In the genomic region with DNA sequence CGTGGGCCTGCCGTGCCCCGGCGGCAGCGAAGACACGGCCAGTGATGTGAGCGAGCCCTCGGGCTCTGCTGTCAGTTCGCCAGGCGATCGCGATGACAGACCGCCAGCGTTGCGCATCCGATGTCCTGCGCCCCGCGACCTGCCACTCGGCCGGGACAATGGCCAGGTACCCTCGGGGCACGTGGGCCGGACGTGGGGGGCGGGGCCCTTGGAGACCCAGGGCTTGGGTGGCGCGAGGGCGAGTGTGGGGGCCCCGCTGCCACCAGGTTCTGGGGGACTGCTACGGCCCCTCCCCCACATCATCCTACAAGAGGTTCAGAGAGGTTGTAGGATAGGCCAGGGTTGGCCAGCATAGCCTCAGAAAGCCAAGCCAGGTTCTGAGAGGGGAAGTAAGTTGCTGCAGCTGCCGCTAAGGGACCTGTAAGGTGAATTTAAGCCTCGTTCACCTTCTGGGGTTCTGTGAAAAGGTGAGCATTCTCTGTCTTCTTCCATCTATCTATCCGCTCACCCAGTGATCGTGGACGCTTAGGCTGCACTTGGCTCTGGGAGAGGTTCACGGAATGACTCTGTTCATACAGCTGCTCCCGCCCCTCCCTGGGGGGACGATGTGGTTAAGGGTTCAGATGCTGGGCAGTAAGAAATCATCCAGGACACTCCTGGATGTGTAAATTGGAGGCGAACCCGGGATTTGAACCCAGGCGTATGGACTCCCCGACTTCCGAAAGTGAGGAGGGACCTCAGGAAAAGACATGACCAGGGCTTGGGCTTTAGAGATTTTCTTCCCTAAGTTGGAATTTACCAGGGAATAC, we compare ENCODE assay signal across 9 mouse cellular contexts. TPM values are rescaled to one million over a fixed set of nuclear protein-coding genes. Genes with fewer than 3 reads are reported as not detected.
DNase-seq lines count a peak whose midpoint lies in the region; ATAC-seq and TF ChIP-seq lines count a peak whose summit lies in the region.
"Had no signal": no experiment of that assay in that cellular context is flagged by ENCODE, and none has a peak within 500 bp of the region (broad histone marks: within the 10 kb centered on the region; RNA-seq: fewer than 3 reads in every experiment).

No protein-coding gene starts in this region.

- no peaks in the 10 kb centered on the region for H3K9me3 ChIP-seq in lung, postnatal 0 days (ENCODE audit: low read length)
- no peaks in the 10 kb centered on the region for H3K9me3 ChIP-seq in intestine, embryonic 16.5 days (ENCODE audit: control insufficient read depth, low read length)
- H3K9me3 ChIP-seq in stomach, embryonic 14.5 days (ENCODE audit: control insufficient read depth, low read depth, low read length): no peaks in the 10 kb centered on the region

- no peak overlapping the region for H3K9ac ChIP-seq in lung, postnatal 0 days (replicated peaks; ENCODE audit: low read depth)
- no peak overlapping the region for H3K9ac ChIP-seq in intestine, embryonic 16.5 days (ENCODE audit: low read depth, low read length)
- H3K9ac ChIP-seq in stomach, embryonic 14.5 days (replicated peaks; ENCODE audit: low read depth, low read length): no peak overlapping the region

- no peak overlapping the region for H3K4me3 ChIP-seq in lung, postnatal 0 days (ENCODE audit: low read depth, low read length)
- peak overlapping the region; percentile 44 for H3K4me3 ChIP-seq in intestine, embryonic 16.5 days (ENCODE audit: low read length)
- peak overlapping the region; percentile 34 for H3K4me3 ChIP-seq in stomach, embryonic 14.5 days (ENCODE audit: low read depth, low read length)
- H3K4me3 ChIP-seq: myocyte had no signal

- no peaks in the 10 kb centered on the region for H3K4me1 ChIP-seq in lung, postnatal 0 days (ENCODE audit: insufficient read depth, low read depth, low read length)
- peaks cover 13% of the 10 kb centered on the region for H3K4me1 ChIP-seq in intestine, embryonic 16.5 days (ENCODE audit: control insufficient read depth, insufficient read depth, low read length)
- peaks cover 13% of the 10 kb centered on the region for H3K4me1 ChIP-seq in stomach, embryonic 14.5 days (ENCODE audit: control insufficient read depth, insufficient read depth, low read length)

- TF ChIP-seq EP300 in lung, postnatal 0 days (IDR thresholded peaks at IDR 0.05): no peak

- WGBS in lung, postnatal 0 days: 15% methylated on average over 35 of the region's 44 CpGs
- WGBS in intestine, embryonic 16.5 days: 12% methylated on average over 42 of the region's 44 CpGs
- 11% methylated on average over 44 of the region's 44 CpGs for WGBS in stomach, embryonic 14.5 days

- peak; percentile 10 to 30 for DNase-seq in adrenal gland, adult (ENCODE audit: inconsistent age in 2 of 2, low spot score in 1 of 2)
- no peak for DNase-seq in adrenal gland, postnatal 4 days (ENCODE audit: low spot score in 2 of 2)
- no peak for DNase-seq in lung, postnatal 0 days (ENCODE audit: low spot score)
- no peak for DNase-seq in lung, postnatal 36 days
- no peak for DNase-seq in thymus, postnatal 25 days
- no peak for DNase-seq in natural killer cell, adult 2 months (ENCODE audit: low spot score in 2 of 2)

- TF ChIP-seq CTCF in lung, postnatal 0 days (IDR thresholded peaks at IDR 0.05): no peak

- no peak for ATAC-seq in lung, postnatal 0 days
- no peak for ATAC-seq in intestine, embryonic 16.5 days
- no peak for ATAC-seq in stomach, embryonic 14.5 days (ENCODE audit: insufficient number of reproducible peaks, insufficient read depth, low FRiP score, low read depth)

- no peak overlapping the region for H3K27ac ChIP-seq in lung, postnatal 0 days (ENCODE audit: low read length)
- H3K27ac ChIP-seq in intestine, embryonic 16.5 days (ENCODE audit: low read length): no peak overlapping the region
- no peak overlapping the region for H3K27ac ChIP-seq in stomach, embryonic 14.5 days (ENCODE audit: low read length)

- H3K36me3 ChIP-seq in lung, postnatal 0 days (ENCODE audit: insufficient read depth, low read length): no peaks in the 10 kb centered on the region
- H3K36me3 ChIP-seq in intestine, embryonic 16.5 days (ENCODE audit: control insufficient read depth, insufficient read depth, low read length): no peaks in the 10 kb centered on the region
- H3K36me3 ChIP-seq in stomach, embryonic 14.5 days (ENCODE audit: control insufficient read depth, insufficient read depth, low read length): no peaks in the 10 kb centered on the region

- peaks cover 53% of the 10 kb centered on the region for H3K27me3 ChIP-seq in lung, postnatal 0 days (replicated peaks; ENCODE audit: insufficient read depth, low read length)
- peaks cover 77% of the 10 kb centered on the region for H3K27me3 ChIP-seq in intestine, embryonic 16.5 days (replicated peaks; ENCODE audit: control insufficient read depth, insufficient read depth, low read length)
- peaks cover 46% of the 10 kb centered on the region for H3K27me3 ChIP-seq in stomach, embryonic 14.5 days (ENCODE audit: control insufficient read depth, insufficient read depth, low read length)

- peak overlapping the region; percentile 42; the same call in 1 of the 2 replicates for H3K4me2 ChIP-seq in lung, postnatal 0 days (replicated peaks; ENCODE audit: low read depth, low read length)
- H3K4me2 ChIP-seq in intestine, embryonic 16.5 days (ENCODE audit: low read depth, low read length): peak overlapping the region; percentile 71
- peak overlapping the region; percentile 67 for H3K4me2 ChIP-seq in stomach, embryonic 14.5 days (replicated peaks; ENCODE audit: low read depth, low read length)

RNA-seq across cellular contexts. Expression of a gene that starts 0.8 kb away (rescaled TPM):
- total RNA-seq in adrenal gland, postnatal 4 days (2021): 10 to 100 TPM; 34.1 to 41.3 TPM
- polyA plus RNA-seq in lung, postnatal 0 days (2015; fragmentation: Nextera tagmentation; extraction: Ambion mirVana): 1.2 and 1.4 TPM in 2 replicates
- 25.2 and 26.0 TPM in 2 replicates for polyA plus RNA-seq in intestine, embryonic 16.5 days (2015; fragmentation: Nextera tagmentation; extraction: Ambion mirVana)
- 45.2 and 47.6 TPM in 2 replicates for polyA plus RNA-seq in stomach, embryonic 14.5 days (2014; fragmentation: Nextera tagmentation; extraction: Ambion mirVana)

Comparison
In these comparisons a context has a peak if more than half of its experiments do, and no peak if none do; other contexts are left out.
1. DNase-seq: peak in adrenal gland, adult (2 of 2); none in adrenal gland, postnatal 4 days (0 of 2), lung, postnatal 0 days (single experiment), lung, postnatal 36 days (single experiment), thymus, postnatal 25 days (single experiment) and natural killer cell, adult 2 months (0 of 2).
2. RNA of a gene that starts 0.8 kb away (polyA plus RNA-seq): 45.2 to 47.6 TPM in stomach, embryonic 14.5 days and 25.2 to 26.0 TPM in intestine, embryonic 16.5 days; 1.2 to 1.4 TPM in lung, postnatal 0 days; every median in the first group is over 10 times any median in the second.
3. Peak in every context shown above with its lines, with median percentiles within 50 percentile points of each other: H3K4me2 ChIP-seq.